Mouse (Mus musculus): ENCODE data around the gene Tns1. TPM values are rescaled to one million over a fixed set of nuclear protein-coding genes. Genes with fewer than 3 reads are reported as not detected.
"Not testable (repeated sequence)": the region's sequence is repeated elsewhere in the genome, so short reads cannot be mapped to it uniquely, and the experiment has no call there.

Gene Tns1
- polyA plus RNA-seq, 1 experiment, result 781 TPM

GRCm38 (mm10) chr1:73906376-73906775, 217.9 kb downstream of the Tns1 start:
- Histone ChIP-seq H3K4me3 (replicated peaks; ENCODE audit: extremely low read depth, low read depth, low read length) (no peak overlapping the region), H3K4me1 (ENCODE audit: control insufficient read depth, insufficient read depth, low read length) (peaks cover 8% of the 10 kb centered on the region)
- DNase-seq, result no peak
- 45% methylated on average over 6 of the region's 6 CpGs for WGBS
- no peak for TF ChIP-seq POLR2A (IDR thresholded peaks at IDR 0.05; ENCODE audit: borderline replicate concordance, extremely low read depth, low read depth, low read length)
- TF ChIP-seq CTCF (IDR thresholded peaks at IDR 0.05; ENCODE audit: insufficient read depth, low read length), result no peak

GRCm38 (mm10) chr1:73905811-73906190, 218.4 kb downstream of the Tns1 start:
- TF ChIP-seq POLR2A (IDR thresholded peaks at IDR 0.05; ENCODE audit: borderline replicate concordance, extremely low read depth, low read depth, low read length) (no peak), CTCF (IDR thresholded peaks at IDR 0.05; ENCODE audit: insufficient read depth, low read length) (0 out of 2 replicates have a peak, but pooled peaks have one; percentile 8)
- Histone ChIP-seq H3K4me3 (replicated peaks; ENCODE audit: extremely low read depth, low read depth, low read length) (no peak overlapping the region), H3K4me1 (ENCODE audit: control insufficient read depth, insufficient read depth, low read length) (peaks cover 8% of the 10 kb centered on the region)
- no peak for DNase-seq
- WGBS, result 61% methylated on average over 5 of the region's 5 CpGs

GRCm38 (mm10) chr1:73905111-73905810, 219.0 kb downstream of the Tns1 start:
- WGBS, result 51% methylated on average over 10 of the region's 10 CpGs
- H3K4me3 ChIP-seq (replicated peaks; ENCODE audit: extremely low read depth, low read depth, low read length), result no peak overlapping the region
- TF ChIP-seq POLR2A (IDR thresholded peaks at IDR 0.05; ENCODE audit: borderline replicate concordance, extremely low read depth, low read depth, low read length) (no peak), CTCF (IDR thresholded peaks at IDR 0.05; ENCODE audit: insufficient read depth, low read length) (no peak)
- no peak for DNase-seq
- H3K4me1 ChIP-seq (ENCODE audit: control insufficient read depth, insufficient read depth, low read length), result peaks cover 8% of the 10 kb centered on the region

- no peak overlapping the region for H3K4me3 ChIP-seq (replicated peaks; ENCODE audit: extremely low read depth, low read depth, low read length)
- no peak for DNase-seq
- H3K4me1 ChIP-seq (ENCODE audit: control insufficient read depth, insufficient read depth, low read length), result peaks cover 8% of the 10 kb centered on the region
- WGBS, result 90% methylated on average over 8 of the region's 8 CpGs
- TF ChIP-seq CTCF (IDR thresholded peaks at IDR 0.05; ENCODE audit: insufficient read depth, low read length) (no peak), POLR2A (IDR thresholded peaks at IDR 0.05; ENCODE audit: borderline replicate concordance, extremely low read depth, low read depth, low read length) (no peak)
Observed at GRCm38 (mm10) chr1:73904641-73905040, 219.6 kb downstream of the Tns1 start.

GRCm38 (mm10) chr1:73903035-73903434, 221.2 kb downstream of the Tns1 start:
- 85% methylated on average over 5 of the region's 5 CpGs for WGBS
- Histone ChIP-seq H3K4me1 (ENCODE audit: control insufficient read depth, insufficient read depth, low read length) (peaks cover 8% of the 10 kb centered on the region), H3K4me3 (replicated peaks; ENCODE audit: extremely low read depth, low read depth, low read length) (no peak overlapping the region)
- TF ChIP-seq POLR2A (IDR thresholded peaks at IDR 0.05; ENCODE audit: borderline replicate concordance, extremely low read depth, low read depth, low read length) (no peak), CTCF (IDR thresholded peaks at IDR 0.05; ENCODE audit: insufficient read depth, low read length) (no peak)
- no peak for DNase-seq

- Histone ChIP-seq H3K4me3 (replicated peaks; ENCODE audit: extremely low read depth, low read depth, low read length) (no peak overlapping the region), H3K4me1 (ENCODE audit: control insufficient read depth, insufficient read depth, low read length) (peaks cover 8% of the 10 kb centered on the region)
- WGBS, result 10% methylated on average over 16 of the region's 16 CpGs
- TF ChIP-seq POLR2A (IDR thresholded peaks at IDR 0.05; ENCODE audit: borderline replicate concordance, extremely low read depth, low read depth, low read length) (no peak), CTCF (IDR thresholded peaks at IDR 0.05; ENCODE audit: insufficient read depth, low read length) (peak; percentile 60)
- peak; percentile 74 for DNase-seq
Observed at GRCm38 (mm10) chr1:73902171-73902991, 221.9 kb downstream of the Tns1 start.

- TF ChIP-seq CTCF (IDR thresholded peaks at IDR 0.05; ENCODE audit: insufficient read depth, low read length), result peak; percentile 97
- no peak for TF ChIP-seq POLR2A (IDR thresholded peaks at IDR 0.05; ENCODE audit: borderline replicate concordance, extremely low read depth, low read depth, low read length)
- 6% methylated on average over 3 of the region's 3 CpGs for WGBS
- Histone ChIP-seq H3K4me3 (replicated peaks; ENCODE audit: extremely low read depth, low read depth, low read length) (no peak overlapping the region), H3K4me1 (ENCODE audit: control insufficient read depth, insufficient read depth, low read length) (peaks cover 8% of the 10 kb centered on the region)
- DNase-seq, result peak; percentile 73
Observed at GRCm38 (mm10) chr1:73901496-73901899, 222.8 kb downstream of the Tns1 start.

- H3K4me1 ChIP-seq (ENCODE audit: control insufficient read depth, insufficient read depth, low read length); H3K4me3 ChIP-seq (replicated peaks; ENCODE audit: extremely low read depth, low read depth, low read length); DNase-seq: not testable (repeated sequence)
- WGBS, result 93% methylated on average over 6 of the region's 6 CpGs
Observed at GRCm38 (mm10) chr1:73895451-73895850, 228.8 kb downstream of the Tns1 start.

GRCm38 (mm10) chr1:73880731-73881130, 243.5 kb downstream of the Tns1 start:
- TF ChIP-seq POLR2A (IDR thresholded peaks at IDR 0.05; ENCODE audit: borderline replicate concordance, extremely low read depth, low read depth, low read length) (no peak), CTCF (IDR thresholded peaks at IDR 0.05; ENCODE audit: insufficient read depth, low read length) (no peak)
- DNase-seq, result no peak
- Histone ChIP-seq H3K4me1 (ENCODE audit: control insufficient read depth, insufficient read depth, low read length) (no peaks in the 10 kb centered on the region), H3K4me3 (replicated peaks; ENCODE audit: extremely low read depth, low read depth, low read length) (no peak overlapping the region)

Data from lung, adult 2 months (tissue).